Mouse (Mus musculus) C2C12 (cell line): ENCODE data around the gene Col18a1. TPM values are rescaled to one million over a fixed set of nuclear protein-coding genes. Genes with fewer than 3 reads are reported as not detected.

Experiments used
- H3K27me3 ChIP-seq: one replicate; pipeline ENCODE4 v1.6.1; 2011; ENCODE audit not compliant: control insufficient read depth, insufficient read depth, insufficient read length
- H3K36me3 ChIP-seq: one replicate; pipeline ENCODE4 v1.6.1; 2011; ENCODE audit not compliant: control insufficient read depth, insufficient read depth
- H3K4me3 ChIP-seq: one replicate; pipeline ENCODE4 v1.5.1; 2011; ENCODE audit warnings: mild to moderate bottlenecking, control low read depth; ENCODE audit not compliant: poor library complexity, insufficient read depth, severe bottlenecking
- H3K79me2 ChIP-seq: one replicate; pipeline ENCODE4 v1.6.1; 2011; ENCODE audit not compliant: control insufficient read depth, insufficient read depth
- H3K79me3 ChIP-seq: one replicate; pipeline ENCODE4 v1.6.1; 2011; ENCODE audit warnings: low read depth, control low read depth
- H3ac ChIP-seq: one replicate; pipeline ENCODE3; 2011; ENCODE audit warnings: low read depth; ENCODE audit not compliant: control insufficient read depth, insufficient read length
- CEBPB ChIP-seq: IDR thresholded peaks from one replicate; pipeline ENCODE4 v1.6.1; 2011; ENCODE audit warnings: low read depth, mild to moderate bottlenecking, control low read depth, moderate library complexity
- CTCF ChIP-seq: IDR thresholded peaks from one replicate; pipeline ENCODE4 v1.5.1; 2011; ENCODE audit not compliant: control insufficient read depth, insufficient read depth, insufficient read length
- FOSL1 ChIP-seq: IDR thresholded peaks from one replicate; pipeline ENCODE4 v1.8.0; 2011; ENCODE audit warnings: mild to moderate bottlenecking, low read length; ENCODE audit not compliant: poor library complexity, insufficient read depth, severe bottlenecking
- MAX ChIP-seq: IDR thresholded peaks from one replicate; pipeline ENCODE4 v1.6.1; 2011; ENCODE audit warnings: mild to moderate bottlenecking, control low read depth
- MYOD1 ChIP-seq: IDR thresholded peaks from one replicate; pipeline ENCODE4 v1.6.1; 2011; ENCODE audit warnings: low read depth; ENCODE audit not compliant: control insufficient read depth, insufficient read length
- MYOG ChIP-seq: IDR thresholded peaks from one replicate; pipeline ENCODE4 v1.6.1; 2011; ENCODE audit not compliant: control insufficient read depth, insufficient read length; ENCODE audit errors: extremely low read depth
- USF1 ChIP-seq: IDR thresholded peaks from one replicate; pipeline ENCODE4 v1.6.1; 2011; ENCODE audit warnings: low read depth, mild to moderate bottlenecking, control low read depth, moderate library complexity
- polyA plus RNA-seq: library from polyadenylated mRNA; unstranded; fragments of >200 nt; fragmentation: generic; extraction: Trizol; gene quantifications from one replicate; pipeline ENCODE4 v1.2.1, GENCODE M21; 2012; ENCODE audit warnings: missing spikeins

The Col18a1 gene
- polyA plus RNA-seq, 1 experiment = 177 TPM

DNA sequence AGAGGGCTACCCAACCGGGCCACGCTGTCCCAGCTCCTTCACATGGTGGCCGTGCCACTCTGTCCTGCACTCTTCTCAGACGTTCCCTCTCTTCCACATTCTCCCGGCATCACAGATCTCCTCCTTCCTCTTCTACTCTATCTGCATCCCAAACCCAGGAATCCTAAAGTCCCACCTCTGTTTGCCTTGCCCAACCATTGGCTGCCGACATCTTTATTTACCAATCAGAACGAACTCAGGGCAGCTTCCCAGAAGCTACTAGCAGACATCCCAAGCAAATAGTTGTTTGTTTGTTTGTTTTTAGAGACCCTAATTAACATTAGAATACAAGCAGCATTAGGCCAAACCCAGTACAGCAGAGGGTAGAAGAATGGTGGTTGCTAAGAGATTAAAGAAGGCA, 12.3 kb upstream of the Col18a1 start:
- H3K27me3 ChIP-seq = no peaks in the 10 kb centered on the region
- H3K4me3 ChIP-seq = no peak overlapping the region
- no peak overlapping the region for H3ac ChIP-seq
- H3K79me3 ChIP-seq = no peaks in the 10 kb centered on the region
- no peaks in the 10 kb centered on the region for H3K36me3 ChIP-seq
- H3K79me2 ChIP-seq = no peaks in the 10 kb centered on the region
- TF ChIP-seq MAX (no peak), FOSL1 (no peak), CTCF (no peak), USF1 (no peak), MYOG (no peak), CEBPB (no peak), MYOD1 (no peak)

DNA sequence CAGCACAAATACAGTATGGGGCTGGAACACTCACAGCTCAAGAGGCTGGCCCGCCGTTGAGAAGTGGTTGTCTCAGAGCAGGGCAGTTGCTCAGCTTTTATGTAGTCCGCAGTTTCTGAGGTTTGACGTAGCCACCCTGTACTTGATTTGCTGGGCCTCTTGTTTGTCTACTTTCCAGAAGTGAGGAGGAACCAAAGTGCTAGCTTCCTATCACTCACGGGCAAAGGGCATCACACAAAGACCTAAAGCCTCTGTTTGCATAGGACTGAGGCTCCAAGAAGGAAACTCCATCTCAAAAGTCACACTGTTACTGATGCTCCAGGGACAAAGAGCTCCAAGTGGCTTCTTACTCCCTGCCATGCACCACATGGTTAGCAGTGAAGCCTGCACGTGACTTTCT, 4.1 kb upstream of the Col18a1 start:
- Histone ChIP-seq H3K4me3 (no peak overlapping the region), H3K27me3 (no peaks in the 10 kb centered on the region), H3K79me2 (peaks cover 16% of the 10 kb centered on the region), H3K36me3 (no peaks in the 10 kb centered on the region), H3ac (no peak overlapping the region), H3K79me3 (peaks cover 7% of the 10 kb centered on the region)
- TF ChIP-seq MYOD1 = no peak

DNA sequence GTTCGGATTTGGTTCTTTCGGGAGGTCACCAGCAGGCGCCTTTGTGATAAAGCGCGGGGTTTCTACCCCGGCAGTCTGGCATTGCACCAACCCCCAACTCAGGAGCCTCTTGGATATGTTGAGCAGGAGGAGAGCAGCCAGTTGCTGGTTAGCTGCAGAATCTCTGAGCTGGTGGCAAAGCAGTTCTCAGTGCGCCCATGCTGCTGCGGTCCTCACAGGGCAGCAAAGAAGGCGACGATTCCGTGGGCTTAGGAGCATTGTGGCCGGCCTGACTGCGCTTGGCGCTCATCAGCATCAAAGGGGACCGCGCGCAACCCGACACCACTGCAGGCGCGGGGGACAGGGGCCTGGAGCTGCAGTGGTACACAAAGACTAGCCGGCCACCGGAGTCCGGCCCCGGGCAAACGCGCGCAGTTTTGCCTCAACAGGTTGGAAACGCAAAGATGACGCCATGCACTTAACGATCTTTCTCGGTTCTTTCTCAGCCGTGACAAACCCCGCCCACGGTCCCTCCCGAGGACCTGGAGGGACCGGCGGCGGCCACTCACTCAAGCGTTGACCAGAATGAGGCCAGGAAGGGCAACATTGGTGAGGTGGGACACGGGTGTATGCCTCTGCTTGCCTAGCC, 916 bp downstream of the Col18a1 start:
- peaks cover 66% of the 10 kb centered on the region for H3K79me2 ChIP-seq
- H3K4me3 ChIP-seq = peak overlapping the region; percentile 85
- H3ac ChIP-seq = peak overlapping the region; percentile 72
- peaks cover 51% of the 10 kb centered on the region for H3K79me3 ChIP-seq
- TF ChIP-seq FOSL1 (no peak), MYOD1 (no peak), CTCF (no peak), MYOG (no peak), MAX (no peak), USF1 (no peak), CEBPB (no peak)
- H3K36me3 ChIP-seq = peaks cover 10% of the 10 kb centered on the region
- H3K27me3 ChIP-seq = no peaks in the 10 kb centered on the region

DNA sequence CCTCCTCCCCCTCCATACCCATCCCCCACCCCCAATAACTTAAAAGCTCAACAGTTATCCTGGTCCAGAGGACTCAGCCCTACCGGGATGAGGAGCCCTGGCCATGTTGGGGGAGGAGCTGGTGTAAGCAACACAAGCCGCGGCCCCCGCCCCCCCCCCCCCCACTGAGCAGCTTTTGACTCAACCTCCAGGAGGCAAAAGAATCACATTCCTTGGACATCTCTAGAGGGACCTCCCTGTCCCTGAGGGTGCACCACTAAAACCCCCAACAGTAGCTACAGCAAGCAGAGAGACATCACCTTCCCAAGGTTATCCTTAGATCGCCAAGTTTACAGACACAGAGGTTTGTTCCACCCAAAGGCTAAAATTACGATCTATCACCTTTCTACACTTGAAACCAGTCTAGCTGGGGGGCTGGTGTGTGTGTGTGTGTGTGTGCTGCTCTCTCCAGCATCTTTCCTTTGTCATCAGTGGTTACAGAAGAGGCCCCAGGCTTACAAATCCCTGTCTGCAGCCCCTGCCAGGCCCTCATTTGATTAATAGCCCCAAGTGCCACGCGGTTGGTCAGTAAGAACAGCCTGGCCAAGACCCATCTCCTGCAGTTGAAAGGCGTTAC, 1.8 kb downstream of the Col18a1 start:
- H3K79me2 ChIP-seq = peaks cover 74% of the 10 kb centered on the region
- H3K27me3 ChIP-seq = no peaks in the 10 kb centered on the region
- peak overlapping the region; percentile 14 for H3ac ChIP-seq
- peaks cover 10% of the 10 kb centered on the region for H3K36me3 ChIP-seq
- peak overlapping the region; percentile 85 for H3K4me3 ChIP-seq
- H3K79me3 ChIP-seq = peaks cover 60% of the 10 kb centered on the region
- no peak for TF ChIP-seq MYOG
- no peak for TF ChIP-seq FOSL1
- no peak for TF ChIP-seq USF1
- no peak for TF ChIP-seq CEBPB

DNA sequence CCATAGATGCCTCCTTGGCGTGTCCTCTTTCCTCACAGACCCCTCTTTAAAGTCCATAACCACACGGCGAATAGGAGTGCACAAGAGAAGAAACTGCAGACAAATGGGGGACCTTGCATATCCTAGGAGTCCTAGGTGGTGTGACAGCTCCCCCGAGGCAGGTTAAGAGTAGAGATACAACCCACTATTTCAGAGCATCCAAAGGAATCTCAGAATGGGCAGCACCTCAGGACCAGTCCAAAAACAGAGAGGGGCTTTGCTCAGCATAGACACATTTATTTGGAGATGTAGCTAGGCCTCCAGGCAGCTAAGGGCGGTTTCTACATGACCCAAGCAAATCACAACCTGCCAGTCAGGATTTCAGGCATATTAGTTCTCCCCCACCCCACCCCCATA, 2.3 kb downstream of the Col18a1 start:
- no peak overlapping the region for H3K4me3 ChIP-seq
- no peaks in the 10 kb centered on the region for H3K27me3 ChIP-seq
- no peak overlapping the region for H3ac ChIP-seq
- peaks cover 65% of the 10 kb centered on the region for H3K79me3 ChIP-seq
- TF ChIP-seq MYOD1 (no peak), FOSL1 (no peak), MYOG (no peak), USF1 (no peak), MAX (no peak), CEBPB (no peak), CTCF (no peak)
- peaks cover 10% of the 10 kb centered on the region for H3K36me3 ChIP-seq
- peaks cover 80% of the 10 kb centered on the region for H3K79me2 ChIP-seq

DNA sequence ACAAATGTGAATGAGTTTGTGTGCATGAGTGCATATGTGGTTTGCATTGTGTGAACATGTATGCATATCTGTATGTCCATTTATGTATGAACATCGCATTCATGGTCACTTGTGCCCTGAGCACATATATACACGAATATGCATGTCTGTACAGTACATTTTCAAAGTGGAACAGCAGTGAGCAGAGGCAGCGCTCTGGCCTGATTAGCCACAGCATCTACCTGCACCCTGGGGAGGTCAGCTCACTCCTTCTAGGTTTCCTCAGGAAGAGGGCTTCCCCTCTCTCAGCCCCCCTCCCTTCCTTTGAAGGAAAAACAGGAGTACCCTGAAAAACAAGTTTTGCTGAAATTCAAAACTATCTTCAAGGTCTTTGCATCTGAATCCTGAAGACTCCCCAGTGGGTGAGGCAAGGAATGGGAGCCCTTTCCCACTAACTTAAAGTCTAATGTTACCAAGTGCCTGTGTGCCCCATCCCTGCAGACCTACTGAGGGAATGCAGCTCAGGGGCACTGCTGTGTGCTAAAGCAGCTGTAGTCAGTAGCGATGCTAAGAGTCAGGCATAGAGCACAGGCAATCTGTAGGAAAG, 2.9 kb downstream of the Col18a1 start:
- H3K79me2 ChIP-seq = peaks cover 85% of the 10 kb centered on the region
- H3K36me3 ChIP-seq = peaks cover 10% of the 10 kb centered on the region
- H3K27me3 ChIP-seq = no peaks in the 10 kb centered on the region
- no peak overlapping the region for H3ac ChIP-seq
- TF ChIP-seq CTCF (no peak), FOSL1 (no peak)
- peaks cover 65% of the 10 kb centered on the region for H3K79me3 ChIP-seq
- no peak overlapping the region for H3K4me3 ChIP-seq
